In the genomic region with DNA sequence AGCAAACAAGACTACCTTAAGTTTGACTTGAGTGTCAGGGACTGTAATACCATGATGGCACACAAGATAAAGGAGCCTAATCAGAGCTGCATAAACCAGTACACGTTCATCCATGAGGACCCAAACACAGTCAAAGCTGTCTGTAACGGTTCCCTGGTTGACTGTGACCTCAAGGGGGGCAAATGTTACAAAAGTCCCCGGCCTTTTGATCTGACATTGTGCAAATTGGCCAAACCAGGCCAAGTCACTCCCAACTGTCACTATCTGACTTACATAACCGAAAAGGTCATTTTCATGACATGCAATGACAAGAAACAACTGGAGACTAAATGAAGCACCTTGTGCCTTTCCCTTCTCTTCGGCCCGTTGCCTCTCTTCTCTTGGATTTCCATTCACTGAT, we compare ENCODE assay signal across 21 mouse cellular contexts. TPM values are rescaled to one million over a fixed set of nuclear protein-coding genes. Genes with fewer than 3 reads are reported as not detected.
A peak's percentile ranks its signal among the peaks of the same experiment; 100 is the strongest.
DNase-seq lines count a peak whose midpoint lies in the region; ATAC-seq lines count a peak whose summit lies in the region.
"Had no signal": no experiment of that assay in that cellular context is flagged by ENCODE, and none has a peak within 500 bp of the region (broad histone marks: within the 10 kb centered on the region; RNA-seq: fewer than 3 reads in every experiment).

No protein-coding gene starts in this region.

- H3K27ac ChIP-seq in heart, embryonic 15.5 days = peak overlapping the region; percentile 91
- H3K27ac ChIP-seq in brown adipose tissue, adult 24 weeks (replicated peaks; ENCODE audit: low read depth, low read length) = peak overlapping the region; percentile 99
- H3K27ac ChIP-seq in kidney, embryonic 14.5 days (ENCODE audit: low read depth, low read length) = no peak overlapping the region
- H3K27ac ChIP-seq: limb, embryonic 13.5 days had no signal

- H3K4me3 ChIP-seq in heart, embryonic 15.5 days = no peak overlapping the region
- no peak overlapping the region for H3K4me3 ChIP-seq in brown adipose tissue, adult 24 weeks (ENCODE audit: insufficient read depth, low read depth, low read length)
- H3K4me3 ChIP-seq in kidney, embryonic 14.5 days (ENCODE audit: low read length) = no peak overlapping the region
- H3K4me3 ChIP-seq: heart, embryonic 10.5 days; layer of hippocampus, adult 2 months; left cerebral cortex, adult 2 months; limb, embryonic 13.5 days had no signal

- H3K4me2 ChIP-seq in heart, embryonic 15.5 days = no peak overlapping the region
- no peak overlapping the region for H3K4me2 ChIP-seq in kidney, embryonic 14.5 days (replicated peaks; ENCODE audit: low read depth, low read length)
- H3K4me2 ChIP-seq: limb, embryonic 13.5 days; lung, embryonic 14.5 days; midbrain, embryonic 11.5 days had no signal

- H3K4me1 ChIP-seq in heart, embryonic 15.5 days (replicated peaks) = peaks cover 22% of the 10 kb centered on the region
- peaks cover 14% of the 10 kb centered on the region for H3K4me1 ChIP-seq in brown adipose tissue, adult 24 weeks (ENCODE audit: control insufficient read depth, insufficient read depth, insufficient read length, low read length)
- H3K4me1 ChIP-seq in kidney, embryonic 14.5 days (ENCODE audit: control insufficient read depth, insufficient read depth, low read length) = no peaks in the 10 kb centered on the region

- no peak overlapping the region for H3K9ac ChIP-seq in heart, embryonic 15.5 days
- H3K9ac ChIP-seq in kidney, embryonic 14.5 days (ENCODE audit: low read depth, low read length) = no peak overlapping the region
- H3K9ac ChIP-seq: limb, embryonic 13.5 days; lung, embryonic 14.5 days had no signal

- no peaks in the 10 kb centered on the region for H3K9me3 ChIP-seq in heart, embryonic 15.5 days (replicated peaks)
- H3K9me3 ChIP-seq in kidney, embryonic 14.5 days (ENCODE audit: control insufficient read depth, low read length) = no peaks in the 10 kb centered on the region
- H3K9me3 ChIP-seq: heart, embryonic 10.5 days; limb, embryonic 13.5 days had no signal

- no peak for ATAC-seq in heart, embryonic 15.5 days (replicated peaks; ENCODE audit: insufficient number of reproducible peaks, insufficient read depth, low FRiP score, low read depth)
- ATAC-seq in kidney, embryonic 14.5 days (ENCODE audit: low FRiP score, low TSS enrichment) = no peak
- ATAC-seq: forebrain, embryonic 14.5 days had no signal

- DNase-seq in adrenal gland, postnatal 10 days = peak; percentile 37
- no peak for DNase-seq in adrenal gland, postnatal 25 days
- no peak for DNase-seq in heart, adult 9 months (ENCODE audit: low spot score in 2 of 2)
- peak; percentile 33 for DNase-seq in lung, postnatal 14 days
- no peak for DNase-seq in frontal cortex, postnatal 14 days (ENCODE audit: low spot score in 2 of 2)
- DNase-seq: cerebellum, adult 11-12 months; lung, embryonic 14.5 days; retina, postnatal 1 day; thymus, postnatal 25 days had no signal

- no peaks in the 10 kb centered on the region for H3K27me3 ChIP-seq in heart, embryonic 15.5 days
- no peaks in the 10 kb centered on the region for H3K27me3 ChIP-seq in kidney, embryonic 14.5 days (ENCODE audit: control insufficient read depth, insufficient read depth, low read length)
- H3K27me3 ChIP-seq: CH12.LX; limb, embryonic 13.5 days had no signal

- no peaks in the 10 kb centered on the region for H3K36me3 ChIP-seq in heart, embryonic 15.5 days
- H3K36me3 ChIP-seq in kidney, embryonic 14.5 days (ENCODE audit: control insufficient read depth, insufficient read depth, low read length) = no peaks in the 10 kb centered on the region
- H3K36me3 ChIP-seq: heart, embryonic 10.5 days; limb, embryonic 13.5 days had no signal

- WGBS in heart, embryonic 15.5 days = 77% methylated on average over 6 of the region's 6 CpGs
- WGBS in kidney, embryonic 14.5 days = 78% methylated on average over 6 of the region's 6 CpGs

RNA-seq across cellular contexts. Expression of a gene that starts 2.0 kb away (rescaled TPM):
- total RNA-seq in adrenal gland, postnatal 10 days (2021) = under 1 TPM; 0.24 to 0.33 TPM
- total RNA-seq in adrenal gland, postnatal 25 days (2021) = 0.55 TPM in 1 of 2 replicates, not detected in the other
- 0.36 and 0.42 TPM in 2 replicates for polyA plus RNA-seq in heart, embryonic 15.5 days (2015; fragmentation: Nextera tagmentation; extraction: Ambion mirVana)
- polyA plus RNA-seq in brown adipose tissue, adult 24 weeks (2012; ENCODE audit: insufficient read depth, insufficient read length, missing spikeins) = 0.91 TPM in 1 of 2 replicates, not detected in the other
- polyA plus RNA-seq in kidney, embryonic 14.5 days (2014; fragmentation: Nextera tagmentation; extraction: Ambion mirVana) = not detected in 2 replicates
- total RNA-seq: CH12.LX; layer of hippocampus, adult 2 months; left cerebral cortex, adult 2 months; neutrophil, adult 5-6 weeks had no signal
- polyA plus RNA-seq: forebrain, embryonic 14.5 days; kidney, embryonic 16.5 days; limb, embryonic 13.5 days; lung, embryonic 14.5 days; midbrain, embryonic 11.5 days had no signal

RNA-seq across cellular contexts. Expression of a gene that starts 32.1 kb away (rescaled TPM):
- total RNA-seq in adrenal gland, postnatal 10 days (2021) = not detected
- not detected in 2 replicates for total RNA-seq in adrenal gland, postnatal 25 days (2021)
- polyA plus RNA-seq in heart, embryonic 15.5 days (2015; fragmentation: Nextera tagmentation; extraction: Ambion mirVana) = not detected in 2 replicates
- polyA plus RNA-seq in brown adipose tissue, adult 24 weeks (2012; ENCODE audit: insufficient read depth, insufficient read length, missing spikeins) = not detected in 2 replicates
- 0.35 TPM in 1 of 2 replicates, not detected in the other for polyA plus RNA-seq in kidney, embryonic 14.5 days (2014; fragmentation: Nextera tagmentation; extraction: Ambion mirVana)
- total RNA-seq: CH12.LX; layer of hippocampus, adult 2 months; left cerebral cortex, adult 2 months; neutrophil, adult 5-6 weeks had no signal
- polyA plus RNA-seq: forebrain, embryonic 14.5 days; heart, embryonic 10.5 days; limb, embryonic 13.5 days; lung, embryonic 14.5 days; midbrain, embryonic 11.5 days had no signal

RNA-seq across cellular contexts. Expression of a gene that starts 40.4 kb away (rescaled TPM):
- not detected for total RNA-seq in adrenal gland, postnatal 10 days (2021)
- total RNA-seq in adrenal gland, postnatal 25 days (2021) = not detected in 2 replicates
- polyA plus RNA-seq in heart, embryonic 15.5 days (2015; fragmentation: Nextera tagmentation; extraction: Ambion mirVana) = not detected in 2 replicates
- polyA plus RNA-seq in brown adipose tissue, adult 24 weeks (2012; ENCODE audit: insufficient read depth, insufficient read length, missing spikeins) = not detected in 2 replicates
- 1.1 TPM in 1 of 2 replicates, not detected in the other for polyA plus RNA-seq in kidney, embryonic 14.5 days (2014; fragmentation: Nextera tagmentation; extraction: Ambion mirVana)
- total RNA-seq: CH12.LX; layer of hippocampus, adult 2 months; left cerebral cortex, adult 2 months; neutrophil, adult 5-6 weeks had no signal
- polyA plus RNA-seq: forebrain, embryonic 14.5 days; heart, embryonic 10.5 days; kidney, embryonic 16.5 days; limb, embryonic 13.5 days; lung, embryonic 14.5 days; midbrain, embryonic 11.5 days had no signal

RNA-seq across cellular contexts. Expression of a gene that starts 47.9 kb away (rescaled TPM):
- not detected for total RNA-seq in adrenal gland, postnatal 10 days (2021)
- total RNA-seq in adrenal gland, postnatal 25 days (2021) = not detected in 2 replicates
- not detected in 2 replicates for polyA plus RNA-seq in heart, embryonic 15.5 days (2015; fragmentation: Nextera tagmentation; extraction: Ambion mirVana)
- polyA plus RNA-seq in brown adipose tissue, adult 24 weeks (2012; ENCODE audit: insufficient read depth, insufficient read length, missing spikeins) = not detected in 2 replicates
- 16.5 and 18.5 TPM in 2 replicates for polyA plus RNA-seq in kidney, embryonic 14.5 days (2014; fragmentation: Nextera tagmentation; extraction: Ambion mirVana)
- total RNA-seq: layer of hippocampus, adult 2 months; left cerebral cortex, adult 2 months had no signal
- polyA plus RNA-seq: forebrain, embryonic 14.5 days; limb, embryonic 13.5 days; lung, embryonic 14.5 days; midbrain, embryonic 11.5 days had no signal

RNA-seq across cellular contexts. Expression of a gene that starts 53.8 kb away (rescaled TPM):
- 1 to 10 TPM; 2.1 to 2.7 TPM for total RNA-seq in adrenal gland, postnatal 10 days (2021)
- 3.6 and 4.1 TPM in 2 replicates for total RNA-seq in adrenal gland, postnatal 25 days (2021)
- 0.18 and 0.41 TPM in 2 replicates for polyA plus RNA-seq in heart, embryonic 15.5 days (2015; fragmentation: Nextera tagmentation; extraction: Ambion mirVana)
- polyA plus RNA-seq in brown adipose tissue, adult 24 weeks (2012; ENCODE audit: insufficient read depth, insufficient read length, missing spikeins) = 3.5 and 5.1 TPM in 2 replicates
- polyA plus RNA-seq in kidney, embryonic 14.5 days (2014; fragmentation: Nextera tagmentation; extraction: Ambion mirVana) = 0.99 and 1.2 TPM in 2 replicates
- polyA plus RNA-seq: heart, embryonic 10.5 days had no signal

Comparison
In these comparisons a context has a peak if more than half of its experiments do, and no peak if none do; other contexts are left out.
1. DNase-seq: peak in adrenal gland, postnatal 10 days (single experiment) and lung, postnatal 14 days (single experiment); none in adrenal gland, postnatal 25 days (single experiment), heart, adult 9 months (0 of 2) and frontal cortex, postnatal 14 days (0 of 2).